Mouse (Mus musculus) intestine, embryonic 16.5 days (tissue): ENCODE results near the gene Ccdc83. TPM values are rescaled to one million over a fixed set of nuclear protein-coding genes. Genes with fewer than 3 reads are reported as not detected.

Experiments
- ATAC-seq: fragments of 200-750 bp; cut with Nextera tagmentation; 2 replicates; pipeline ENCODE4 v1.8.0; 2017; ENCODE audit warnings: moderate TSS enrichment, moderate library complexity
- H3K27ac ChIP-seq: fragments of 300-500 bp; sonication (generic); 2 replicates; pipeline ENCODE4 v1.5.1; 2014; ENCODE audit warnings: mild to moderate bottlenecking, low read length
- H3K27me3 ChIP-seq: fragments of 300-500 bp; sonication (generic); replicated peaks from 2 replicates; pipeline ENCODE4 v1.6.1; 2014; ENCODE audit warnings: low read length, control low read depth, mixed read lengths; ENCODE audit not compliant: control insufficient read depth, insufficient read depth
- H3K36me3 ChIP-seq: fragments of 300-500 bp; sonication (generic); 2 replicates; pipeline ENCODE4 v1.6.1; 2014; ENCODE audit warnings: low read length, control low read depth; ENCODE audit not compliant: control insufficient read depth, insufficient read depth
- H3K4me1 ChIP-seq: fragments of 300-500 bp; sonication (generic); 2 replicates; pipeline ENCODE4 v1.6.1; 2014; ENCODE audit warnings: low read length, control low read depth, mixed read lengths; ENCODE audit not compliant: control insufficient read depth, insufficient read depth
- H3K4me2 ChIP-seq: fragments of 300-500 bp; sonication (generic); 2 replicates; pipeline ENCODE4 v1.6.1; 2014; ENCODE audit warnings: low read depth, low read length, control low read depth
- H3K4me3 ChIP-seq: fragments of 300-500 bp; sonication (generic); 2 replicates; pipeline ENCODE4 v1.5.1; 2014; ENCODE audit warnings: mild to moderate bottlenecking, low read length
- H3K9ac ChIP-seq: fragments of 300-500 bp; sonication (generic); 2 replicates; pipeline ENCODE4 v1.6.1; 2014; ENCODE audit warnings: low read depth, low read length
- H3K9me3 ChIP-seq: fragments of 300-500 bp; sonication (generic); 2 replicates; pipeline ENCODE4 v1.6.1; 2016; ENCODE audit warnings: low read length, control low read depth; ENCODE audit not compliant: control insufficient read depth
- WGBS: fragments of 180-500 bp; shearing (Covaris S2); extraction: QIAGEN DNeasy Blood & Tissue Kit; methylation state at CpG from one replicate; pipeline ENCODE4 v1.1.7; 2014; 5-methylcytosine and 5-hydroxymethylcytosine counted together
- polyA plus RNA-seq: library from polyadenylated mRNA; unstranded; fragments of >200 nt; fragmentation: Nextera tagmentation; extraction: Ambion mirVana; gene quantifications from 2 replicates; pipeline ENCODE4 v1.2.1, GENCODE M21; 2015

Ccdc83 gene
- polyA plus RNA-seq, 1 experiment from 2014 or later, result not detected

- no peak for ATAC-seq
- no peak overlapping the region for H3K4me3 ChIP-seq
- peaks cover 5% of the 10 kb centered on the region; the same call in 1 of the 2 replicates for H3K36me3 ChIP-seq
- 56% methylated on average over 2 of the region's 2 CpGs for WGBS
- no peak overlapping the region for H3K27ac ChIP-seq
- H3K27me3 ChIP-seq, result no peaks in the 10 kb centered on the region
- H3K4me1 ChIP-seq, result no peaks in the 10 kb centered on the region
- H3K9ac ChIP-seq, result no peak overlapping the region
- H3K9me3 ChIP-seq, result no peaks in the 10 kb centered on the region
- H3K4me2 ChIP-seq, result no peak overlapping the region
Observed at GRCm38 (mm10) chr7:90201877-90202465, 63.6 kb downstream of the Ccdc83 start.

GRCm38 (mm10) chr7:90200251-90200650, 65.3 kb downstream of the Ccdc83 start:
- H3K27ac ChIP-seq, result no peak overlapping the region
- H3K9ac ChIP-seq, result no peak overlapping the region
- H3K36me3 ChIP-seq, result peaks cover 5% of the 10 kb centered on the region; the same call in 1 of the 2 replicates
- H3K4me1 ChIP-seq, result no peaks in the 10 kb centered on the region
- no peak overlapping the region for H3K4me3 ChIP-seq
- WGBS, result 92% methylated on average over 5 of the region's 5 CpGs
- no peak overlapping the region for H3K4me2 ChIP-seq
- no peaks in the 10 kb centered on the region for H3K9me3 ChIP-seq
- ATAC-seq, result no peak
- H3K27me3 ChIP-seq, result no peaks in the 10 kb centered on the region

- ATAC-seq, result 0 out of 2 replicates have a peak, but pooled peaks have one; percentile 56
- WGBS, result 89% methylated on average over 1 of the region's 1 CpGs
- no peaks in the 10 kb centered on the region for H3K27me3 ChIP-seq
- H3K9me3 ChIP-seq, result no peaks in the 10 kb centered on the region
- peaks cover 9% of the 10 kb centered on the region; the same call in 1 of the 2 replicates for H3K36me3 ChIP-seq
- H3K4me1 ChIP-seq, result no peaks in the 10 kb centered on the region
- no peak overlapping the region for H3K4me3 ChIP-seq
- H3K4me2 ChIP-seq, result no peak overlapping the region
- no peak overlapping the region for H3K27ac ChIP-seq
- no peak overlapping the region for H3K9ac ChIP-seq
Observed at GRCm38 (mm10) chr7:90180635-90181034, 84.9 kb downstream of the Ccdc83 start.

DNA sequence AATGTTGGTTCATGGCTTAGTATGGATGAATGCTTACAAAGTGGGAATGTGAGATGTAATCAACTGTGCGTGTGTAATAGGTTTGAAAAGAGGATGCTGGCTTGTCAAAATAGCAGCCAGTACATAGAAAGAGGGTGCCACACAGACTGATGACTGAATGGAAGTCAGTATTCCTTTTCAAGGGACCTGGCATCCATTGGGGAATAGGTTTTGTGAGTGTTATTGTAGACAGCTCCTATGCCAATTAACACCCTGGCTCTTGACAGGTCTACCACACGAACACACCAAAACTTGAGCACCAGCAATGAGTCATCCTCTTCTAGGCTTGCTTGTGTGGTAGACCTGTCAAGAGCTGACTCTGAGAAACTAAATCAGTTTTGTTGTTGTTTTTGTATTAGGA, 90.0 kb downstream of the Ccdc83 start:
- no peak for ATAC-seq
- Histone ChIP-seq H3K36me3 (peaks cover 14% of the 10 kb centered on the region), H3K4me3 (no peak overlapping the region), H3K27ac (no peak overlapping the region), H3K9ac (no peak overlapping the region), H3K4me1 (no peaks in the 10 kb centered on the region), H3K9me3 (no peaks in the 10 kb centered on the region), H3K27me3 (no peaks in the 10 kb centered on the region), H3K4me2 (no peak overlapping the region)
- 91% methylated on average over 2 of the region's 2 CpGs for WGBS

Other genes with a start within 250 kb of the Ccdc83 start
- 25.5 and 27.0 TPM in 2 replicates for gene Picalm, start 135.6 kb downstream of the Ccdc83 start, polyA plus RNA-seq
- gene Sytl2, start 36.5 kb upstream of the Ccdc83 start, polyA plus RNA-seq, result 8.9 and 9.4 TPM in 2 replicates
- 0.54 and 1.1 TPM in 2 replicates for gene Ccdc89, start 160.8 kb upstream of the Ccdc83 start, polyA plus RNA-seq
- 11.5 and 11.7 TPM in 2 replicates for gene Crebzf, start 177.0 kb upstream of the Ccdc83 start, polyA plus RNA-seq
- 143 and 147 TPM in 2 replicates for gene Tmem126a, start 191.5 kb upstream of the Ccdc83 start, polyA plus RNA-seq
- 36.9 and 37.9 TPM in 2 replicates for gene Tmem126b, start 210.2 kb upstream of the Ccdc83 start, polyA plus RNA-seq
- gene Dlg2, start 210.9 kb upstream of the Ccdc83 start, polyA plus RNA-seq, result 3.8 and 3.9 TPM in 2 replicates